Mouse (Mus musculus): ENCODE data around the gene Brd3os.

DNA sequence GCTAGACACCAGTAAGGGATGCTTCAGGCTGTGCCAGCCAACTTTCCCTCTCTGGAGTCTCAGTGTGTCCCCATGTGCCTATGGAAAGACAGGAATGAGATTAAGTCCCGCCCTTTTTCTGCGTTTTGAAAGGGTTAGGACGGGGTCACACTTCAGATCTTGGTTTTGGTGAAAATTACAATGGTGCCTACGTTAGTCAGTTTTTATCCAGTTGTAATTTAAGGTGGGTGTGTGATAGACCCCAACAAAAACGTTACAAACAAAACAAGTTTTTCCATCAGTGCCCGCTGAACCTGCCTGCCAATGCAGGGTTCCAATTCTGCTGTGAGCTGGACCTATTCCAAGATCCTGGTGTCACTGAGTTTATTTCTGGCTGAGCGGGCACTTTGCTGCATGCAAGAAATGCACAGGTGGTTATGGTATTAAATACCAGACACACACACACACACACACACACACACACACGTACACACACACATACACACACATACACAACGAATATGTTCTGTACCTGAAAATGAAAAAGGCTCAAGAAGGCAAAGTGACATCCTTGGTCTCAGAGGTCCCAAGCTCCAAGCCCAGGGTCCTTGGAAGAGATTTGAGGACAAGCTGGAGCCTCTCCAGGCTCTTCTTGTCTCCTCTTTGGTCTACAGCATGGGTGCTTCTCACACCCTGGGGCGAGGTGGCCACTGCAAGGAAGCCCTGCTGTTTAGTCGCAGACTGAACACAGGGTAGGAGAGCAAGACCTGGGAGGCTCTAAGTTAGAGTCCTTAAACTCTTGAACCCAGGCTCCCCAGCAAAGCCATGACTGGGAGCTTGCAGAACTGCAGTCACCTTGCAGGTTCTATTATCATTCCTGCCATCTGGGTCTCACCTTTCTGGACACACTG is 34.4 kb downstream of the Brd3os start:
- TF ChIP-seq CTCF (IDR thresholded peaks at IDR 0.05; ENCODE audit: borderline replicate concordance, insufficient read depth, low read length), result no peak
- TF ChIP-seq POLR2A (IDR thresholded peaks at IDR 0.05; ENCODE audit: low read depth, low read length), result no peak

All from embryonic fibroblast, embryonic 13.5 days (primary cell).